Mouse (Mus musculus) neural tube, embryonic 12.5 days (tissue): ENCODE measurements around the gene Itpr1. TPM values are rescaled to one million over a fixed set of nuclear protein-coding genes. Genes with fewer than 3 reads are reported as not detected.
A peak's percentile ranks its signal among the peaks of the same experiment; 100 is the strongest.

Experiments
- ATAC-seq: fragments of 200-750 bp; cut with Nextera tagmentation; 2 replicates; pipeline ENCODE4 v1.8.0; 2017; ENCODE audit warnings: low read depth, mild to moderate bottlenecking, moderate TSS enrichment, moderate library complexity; ENCODE audit not compliant: low FRiP score
- H3K27ac ChIP-seq: fragments of 300-500 bp; sonication (generic); 2 replicates; pipeline ENCODE4 v1.5.1; 2016
- H3K27me3 ChIP-seq: fragments of 300-500 bp; sonication (generic); replicated peaks from 2 replicates; pipeline ENCODE4 v1.6.1; 2016; ENCODE audit warnings: mild to moderate bottlenecking
- H3K36me3 ChIP-seq: fragments of 300-500 bp; sonication (generic); 2 replicates; pipeline ENCODE4 v1.6.1; 2016; ENCODE audit warnings: mild to moderate bottlenecking
- H3K4me1 ChIP-seq: fragments of 300-500 bp; sonication (generic); 2 replicates; pipeline ENCODE4 v1.6.1; 2016
- H3K4me2 ChIP-seq: fragments of 300-500 bp; sonication (generic); replicated peaks from 2 replicates; pipeline ENCODE4 v1.6.1; 2016; ENCODE audit warnings: mild to moderate bottlenecking
- H3K4me3 ChIP-seq: fragments of 300-500 bp; sonication (generic); 2 replicates; pipeline ENCODE4 v1.5.1; 2016
- H3K9ac ChIP-seq: fragments of 300-500 bp; sonication (generic); 2 replicates; pipeline ENCODE4 v1.6.1; 2016; ENCODE audit warnings: mild to moderate bottlenecking
- H3K9me3 ChIP-seq: fragments of 300-500 bp; sonication (generic); 2 replicates; pipeline ENCODE4 v1.6.1; 2016; ENCODE audit warnings: mild to moderate bottlenecking
- WGBS: fragments of 180-500 bp; shearing (Covaris S2); methylation state at CpG from one replicate; pipeline ENCODE4 v1.1.7; 2016; 5-methylcytosine and 5-hydroxymethylcytosine counted together
- polyA plus RNA-seq: library from polyadenylated mRNA; unstranded; fragments of >200 nt; fragmentation: Nextera tagmentation; extraction: Ambion mirVana; gene quantifications from 2 replicates; pipeline ENCODE4 v1.2.1, GENCODE M21; 2016

The Itpr1 gene
- polyA plus RNA-seq, 1 experiment from 2014 or later = 6.9 TPM

DNA sequence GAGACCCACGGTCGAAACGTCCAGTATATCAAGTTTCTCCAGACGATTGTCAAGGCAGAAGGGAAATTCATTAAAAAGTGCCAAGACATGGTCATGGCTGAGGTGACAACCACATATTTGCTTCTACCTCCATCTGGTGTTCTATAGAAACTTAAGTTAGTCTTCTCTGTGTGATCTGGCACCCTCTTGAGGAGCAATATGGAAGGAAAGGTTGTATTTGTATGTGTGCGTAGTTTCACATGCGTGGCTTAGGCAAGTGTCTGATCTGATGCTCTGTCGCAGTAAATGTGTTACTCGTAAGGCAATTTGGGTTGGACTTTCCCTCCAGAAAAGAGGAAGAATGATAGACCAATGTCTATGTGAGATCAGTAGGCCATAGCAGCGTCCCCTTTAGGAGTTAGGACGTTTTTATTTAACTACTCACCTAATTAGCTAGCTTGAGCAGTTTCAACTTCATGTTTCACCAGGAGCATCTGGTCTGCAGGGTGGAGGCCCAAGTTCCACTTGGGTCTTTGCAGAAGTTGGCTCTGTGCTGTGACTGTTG lies 188.6 kb downstream of the Itpr1 start:
- H3K4me2 ChIP-seq = no peak overlapping the region
- no peak overlapping the region for H3K27ac ChIP-seq
- 91% methylated on average over 10 of the region's 10 CpGs for WGBS

DNA sequence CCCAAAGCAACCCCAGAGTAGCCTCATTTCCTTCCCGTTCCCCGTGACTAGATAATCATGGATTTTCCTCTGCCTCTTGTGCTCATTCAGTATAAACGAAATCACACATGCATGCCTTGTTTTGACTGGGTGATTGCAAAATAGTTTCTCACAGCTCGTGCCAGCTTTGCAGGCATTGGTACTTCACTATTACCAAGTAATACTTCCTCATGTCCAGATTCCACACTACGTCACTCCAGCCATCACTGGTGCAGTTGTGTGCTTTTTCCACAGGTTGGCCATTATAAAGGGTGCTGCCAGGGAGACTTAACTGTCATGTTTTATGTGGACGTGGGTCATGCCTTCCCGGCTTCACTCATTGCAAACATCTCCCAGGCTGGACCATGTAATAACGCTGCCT lies 191.8 kb downstream of the Itpr1 start:
- H3K27ac ChIP-seq = no peak overlapping the region
- 91% methylated on average over 8 of the region's 8 CpGs for WGBS
- H3K4me1 ChIP-seq = no peaks in the 10 kb centered on the region
- no peaks in the 10 kb centered on the region for H3K9me3 ChIP-seq
- no peaks in the 10 kb centered on the region for H3K36me3 ChIP-seq
- H3K4me2 ChIP-seq = no peak overlapping the region
- ATAC-seq = no peak
- H3K4me3 ChIP-seq = no peak overlapping the region
- H3K27me3 ChIP-seq = no peaks in the 10 kb centered on the region
- no peak overlapping the region for H3K9ac ChIP-seq

More for the DNA sequence above, 188.6 kb downstream of the Itpr1 start:
- Histone ChIP-seq H3K27me3 (no peaks in the 10 kb centered on the region), H3K36me3 (no peaks in the 10 kb centered on the region), H3K4me3 (no peak overlapping the region), H3K9me3 (no peaks in the 10 kb centered on the region), H3K4me1 (no peaks in the 10 kb centered on the region), H3K9ac (no peak overlapping the region)
- no peak for ATAC-seq

DNA sequence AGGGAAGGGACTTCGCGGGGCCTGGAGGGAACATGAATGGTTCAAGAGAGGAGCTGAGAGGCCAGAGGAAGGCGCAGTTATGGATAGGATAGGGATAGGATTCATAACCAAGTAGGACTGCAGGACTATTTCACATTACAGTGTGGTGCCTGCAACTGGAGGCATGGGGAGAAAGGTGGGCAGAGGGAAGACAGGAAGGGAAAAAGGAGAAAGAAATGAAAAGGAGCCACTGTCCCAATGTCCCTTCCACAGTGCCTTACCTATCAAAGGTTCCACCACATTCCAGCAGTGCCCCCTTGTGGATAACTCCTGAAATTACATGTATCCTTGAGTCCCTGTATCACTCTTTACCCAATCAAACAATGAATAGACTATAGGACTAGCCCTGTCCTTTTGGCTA lies 195.2 kb downstream of the Itpr1 start:
- Histone ChIP-seq H3K36me3 (no peaks in the 10 kb centered on the region), H3K4me1 (no peaks in the 10 kb centered on the region), H3K4me3 (no peak overlapping the region), H3K9me3 (no peaks in the 10 kb centered on the region), H3K27me3 (no peaks in the 10 kb centered on the region), H3K27ac (no peak overlapping the region), H3K4me2 (no peak overlapping the region), H3K9ac (no peak overlapping the region)
- 96% methylated on average over 3 of the region's 3 CpGs for WGBS
- ATAC-seq = peak; percentile 83

DNA sequence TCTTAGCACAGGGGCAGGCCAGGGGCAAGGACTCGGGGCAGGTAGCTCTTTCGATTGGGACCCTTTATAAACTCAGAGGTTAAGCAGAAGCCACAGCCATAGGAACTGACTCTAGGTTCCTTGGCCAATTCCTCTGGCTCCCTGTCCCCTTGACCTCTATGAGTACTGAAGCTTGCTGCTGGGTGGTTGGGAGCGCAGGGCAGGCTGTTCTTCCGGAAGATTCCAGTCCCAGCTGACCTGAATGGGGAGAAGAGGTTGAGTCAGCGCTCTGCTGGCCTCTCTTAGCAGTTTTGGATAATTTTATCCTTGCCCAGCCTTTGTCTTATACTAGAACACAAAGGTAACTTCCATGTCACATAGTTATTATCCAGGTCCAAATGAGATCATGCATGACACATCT lies 195.8 kb downstream of the Itpr1 start:
- no peaks in the 10 kb centered on the region for H3K9me3 ChIP-seq
- H3K4me2 ChIP-seq = no peak overlapping the region
- no peak overlapping the region for H3K4me3 ChIP-seq
- no peak overlapping the region for H3K9ac ChIP-seq
- ATAC-seq = no peak
- no peak overlapping the region for H3K27ac ChIP-seq
- no peaks in the 10 kb centered on the region for H3K36me3 ChIP-seq
- H3K27me3 ChIP-seq = no peaks in the 10 kb centered on the region
- WGBS = 97% methylated on average over 5 of the region's 5 CpGs
- no peaks in the 10 kb centered on the region for H3K4me1 ChIP-seq

DNA sequence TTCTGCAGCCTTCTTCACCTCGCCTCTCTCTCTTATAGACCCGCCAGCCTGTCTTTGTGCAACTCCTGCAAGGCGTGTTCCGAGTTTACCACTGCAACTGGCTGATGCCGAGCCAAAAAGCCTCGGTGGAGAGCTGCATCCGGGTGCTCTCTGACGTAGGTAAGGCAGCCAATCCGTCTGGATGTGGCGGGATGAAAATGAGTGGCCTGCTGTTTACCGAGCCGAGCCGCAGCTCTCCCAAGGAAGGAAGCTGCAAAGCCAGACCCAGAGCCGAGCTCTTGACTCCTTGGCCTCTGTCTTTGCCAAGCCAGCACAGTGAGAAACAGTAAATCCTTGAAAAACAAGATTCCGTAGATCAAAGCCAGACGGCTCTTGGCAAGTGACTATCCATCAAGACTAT lies 197.9 kb downstream of the Itpr1 start:
- no peaks in the 10 kb centered on the region for H3K9me3 ChIP-seq
- H3K27ac ChIP-seq = no peak overlapping the region
- H3K4me3 ChIP-seq = no peak overlapping the region
- no peak overlapping the region for H3K4me2 ChIP-seq
- H3K27me3 ChIP-seq = no peaks in the 10 kb centered on the region
- ATAC-seq = no peak
- 0 out of 2 replicates have a peak, but pooled peaks cover 3% of the 10 kb centered on the region for H3K36me3 ChIP-seq
- no peak overlapping the region for H3K9ac ChIP-seq
- 86% methylated on average over 16 of the region's 16 CpGs for WGBS
- no peaks in the 10 kb centered on the region for H3K4me1 ChIP-seq

DNA sequence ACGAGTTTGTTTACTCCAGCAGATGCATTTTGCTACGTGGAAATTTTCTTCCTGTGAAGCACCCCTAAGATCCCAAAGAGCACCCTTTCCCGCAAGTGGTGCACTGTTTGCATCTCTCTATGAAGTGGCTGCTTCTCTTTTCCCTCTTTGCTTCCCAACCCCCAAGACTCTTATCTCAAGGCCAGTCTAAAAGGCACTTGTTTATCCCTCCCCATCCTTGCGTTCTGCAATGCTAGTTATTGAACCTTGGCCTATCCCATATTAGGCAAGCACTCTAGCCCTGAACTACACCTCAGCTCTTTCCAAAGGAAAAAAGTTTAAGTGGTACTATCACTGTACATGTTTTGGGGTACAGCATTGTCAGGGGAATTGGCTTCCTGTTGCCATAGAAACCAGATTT lies 198.3 kb downstream of the Itpr1 start:
- Histone ChIP-seq H3K36me3 (0 out of 2 replicates have a peak, but pooled peaks cover 3% of the 10 kb centered on the region), H3K9ac (no peak overlapping the region), H3K4me3 (no peak overlapping the region), H3K27me3 (no peaks in the 10 kb centered on the region), H3K4me2 (no peak overlapping the region), H3K9me3 (no peaks in the 10 kb centered on the region), H3K4me1 (no peaks in the 10 kb centered on the region), H3K27ac (no peak overlapping the region)
- WGBS = 86% methylated on average over 4 of the region's 4 CpGs
- no peak for ATAC-seq

DNA sequence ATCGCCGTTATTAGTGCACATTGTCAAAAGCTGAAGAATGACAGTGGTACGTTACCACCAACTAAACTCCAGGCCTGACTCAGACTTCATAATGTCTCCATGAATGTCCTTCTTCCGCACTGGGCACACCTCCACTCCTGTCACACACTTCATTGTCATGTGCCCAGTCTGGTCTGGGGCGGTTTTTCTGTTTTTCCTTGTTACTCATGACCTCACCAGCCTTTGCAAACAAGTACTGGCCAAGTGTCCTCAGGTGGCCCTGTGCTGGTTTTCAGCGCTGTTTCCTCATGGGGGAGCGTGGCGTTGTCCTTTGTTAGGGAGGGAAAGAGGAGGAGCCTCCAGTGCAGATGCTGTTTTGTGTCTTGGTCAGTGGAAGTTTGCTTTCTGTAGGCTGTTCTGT lies 200.1 kb downstream of the Itpr1 start:
- Histone ChIP-seq H3K4me1 (no peaks in the 10 kb centered on the region), H3K4me2 (no peak overlapping the region), H3K27me3 (no peaks in the 10 kb centered on the region), H3K36me3 (0 out of 2 replicates have a peak, but pooled peaks cover 3% of the 10 kb centered on the region), H3K9me3 (no peaks in the 10 kb centered on the region), H3K4me3 (no peak overlapping the region), H3K27ac (no peak overlapping the region), H3K9ac (no peak overlapping the region)
- ATAC-seq = no peak
- WGBS = 95% methylated on average over 8 of the region's 8 CpGs

GRCm38 (mm10) chr6:108413593-108413992 lies 200.7 kb downstream of the Itpr1 start:
- WGBS = 96% methylated on average over 9 of the region's 9 CpGs
- Histone ChIP-seq H3K9ac (no peak overlapping the region), H3K36me3 (0 out of 2 replicates have a peak, but pooled peaks cover 3% of the 10 kb centered on the region), H3K4me2 (no peak overlapping the region), H3K27me3 (no peaks in the 10 kb centered on the region), H3K4me1 (no peaks in the 10 kb centered on the region), H3K9me3 (no peaks in the 10 kb centered on the region), H3K4me3 (no peak overlapping the region), H3K27ac (no peak overlapping the region)
- no peak for ATAC-seq

- Histone ChIP-seq H3K4me3 (no peak overlapping the region), H3K9me3 (no peaks in the 10 kb centered on the region), H3K4me1 (no peaks in the 10 kb centered on the region), H3K9ac (no peak overlapping the region), H3K4me2 (no peak overlapping the region), H3K36me3 (0 out of 2 replicates have a peak, but pooled peaks cover 3% of the 10 kb centered on the region), H3K27me3 (no peaks in the 10 kb centered on the region), H3K27ac (no peak overlapping the region)
- no peak for ATAC-seq
- 89% methylated on average over 4 of the region's 4 CpGs for WGBS
These were observed 203.0 kb downstream of the Itpr1 start for GRCm38 (mm10) chr6:108415847-108416246.

GRCm38 (mm10) chr6:108417508-108417907 lies 204.6 kb downstream of the Itpr1 start:
- no peak overlapping the region for H3K4me3 ChIP-seq
- no peak overlapping the region for H3K27ac ChIP-seq
- peak; percentile 75 for ATAC-seq
- H3K36me3 ChIP-seq = 0 out of 2 replicates have a peak, but pooled peaks cover 3% of the 10 kb centered on the region
- H3K4me1 ChIP-seq = no peaks in the 10 kb centered on the region
- H3K4me2 ChIP-seq = no peak overlapping the region
- H3K9me3 ChIP-seq = no peaks in the 10 kb centered on the region
- WGBS = 63% methylated on average over 8 of the region's 8 CpGs
- no peaks in the 10 kb centered on the region for H3K27me3 ChIP-seq
- no peak overlapping the region for H3K9ac ChIP-seq

GRCm38 (mm10) chr6:108418218-108418617 lies 205.3 kb downstream of the Itpr1 start:
- Histone ChIP-seq H3K9me3 (no peaks in the 10 kb centered on the region), H3K27ac (no peak overlapping the region), H3K4me3 (no peak overlapping the region), H3K4me1 (no peaks in the 10 kb centered on the region), H3K27me3 (no peaks in the 10 kb centered on the region), H3K36me3 (0 out of 2 replicates have a peak, but pooled peaks cover 3% of the 10 kb centered on the region), H3K4me2 (no peak overlapping the region), H3K9ac (no peak overlapping the region)
- WGBS = 96% methylated on average over 7 of the region's 7 CpGs
- no peak for ATAC-seq

DNA sequence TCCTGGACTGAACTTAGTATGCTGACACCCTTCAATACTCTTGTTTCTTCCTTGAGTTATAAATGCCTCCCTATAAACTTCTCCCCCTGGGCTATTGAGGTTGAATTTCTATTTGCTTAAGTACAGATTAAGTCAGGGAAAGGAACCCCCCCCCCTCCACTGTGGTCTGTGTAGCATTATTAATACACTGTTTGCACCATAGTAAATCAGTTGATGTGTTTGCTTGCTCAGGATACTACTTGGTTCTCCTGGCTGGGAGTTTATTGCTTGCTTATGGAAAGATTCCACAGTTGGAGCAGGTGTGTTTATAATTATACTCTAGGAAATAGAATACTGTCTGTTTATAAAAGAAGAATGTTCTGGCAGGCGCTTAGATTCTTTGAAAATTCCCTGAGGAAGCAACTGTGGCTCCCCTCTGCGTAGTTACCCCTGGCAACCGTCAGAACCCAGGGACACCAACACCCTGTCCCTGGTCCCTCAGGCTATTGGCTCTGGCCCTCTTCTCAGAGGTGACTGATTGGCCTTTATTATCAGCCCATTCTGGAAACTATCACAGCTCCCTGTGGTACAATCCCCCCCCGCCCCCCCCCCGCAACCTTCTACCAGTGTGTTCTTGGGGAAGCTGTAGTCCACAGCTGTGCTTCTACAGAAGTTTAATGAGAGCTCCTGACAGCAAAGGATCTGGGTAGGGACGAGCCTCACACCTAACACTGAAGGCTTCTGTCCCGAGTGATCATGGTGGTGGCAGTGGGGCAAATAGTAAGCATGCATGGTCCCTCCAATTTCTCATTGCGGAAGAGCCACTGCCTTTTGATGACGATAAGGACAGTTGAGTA lies 212.1 kb downstream of the Itpr1 start:
- WGBS = 68% methylated on average over 9 of the region's 9 CpGs
- Histone ChIP-seq H3K4me2 (no peak overlapping the region), H3K4me1 (peaks cover 10% of the 10 kb centered on the region), H3K9me3 (no peaks in the 10 kb centered on the region), H3K27ac (no peak overlapping the region), H3K9ac (no peak overlapping the region), H3K4me3 (no peak overlapping the region), H3K36me3 (no peaks in the 10 kb centered on the region), H3K27me3 (no peaks in the 10 kb centered on the region)
- peak; percentile 71 for ATAC-seq
